ENCODE assay signal across 8 mouse cellular contexts in the genomic region with DNA sequence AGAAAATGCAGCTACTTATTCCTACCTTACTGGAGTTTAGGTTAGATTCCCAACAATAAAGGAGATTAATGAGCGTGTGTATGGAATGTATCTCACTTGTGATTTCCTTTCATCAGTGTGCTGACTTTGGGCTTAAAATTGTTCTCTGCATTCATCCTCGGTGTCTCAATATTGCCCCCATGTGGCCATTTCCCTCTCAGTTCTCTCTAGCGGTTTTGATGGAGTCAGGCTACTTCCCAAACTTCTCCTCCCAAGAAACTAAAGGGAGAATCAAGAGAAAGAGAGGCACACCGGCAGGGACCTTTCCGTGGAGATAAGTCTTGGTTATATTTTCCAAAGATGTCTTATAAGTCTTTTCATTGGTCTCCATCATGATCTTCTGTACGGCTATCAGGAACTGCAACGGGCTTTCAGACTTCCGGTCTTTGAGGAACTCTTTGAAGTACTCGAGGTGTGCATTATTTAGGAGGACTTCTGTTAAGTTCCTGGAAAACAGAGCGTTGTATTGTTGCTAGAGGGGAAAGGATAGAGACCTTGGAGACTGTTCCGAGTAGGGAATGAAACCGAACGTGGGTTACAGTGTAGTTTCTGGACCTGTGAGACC. TPM values are rescaled to one million over a fixed set of nuclear protein-coding genes. Genes with fewer than 3 reads are reported as not detected.
DNase-seq lines count a peak whose midpoint lies in the region; ATAC-seq and TF ChIP-seq lines count a peak whose summit lies in the region.

No protein-coding gene starts in this region.

- 0 out of 2 replicates have a peak overlapping the region, but pooled peaks have one; percentile 24 for H3K4me3 ChIP-seq in heart, adult 2 months

- DNase-seq in Muller cell, postnatal 12 days (ENCODE audit: inconsistent ontology term) = peak; percentile 47
- peak; percentile 63 to 73 for DNase-seq in cerebellum, postnatal 14 days
- peak; percentile 44 to 46 for DNase-seq in heart, adult 2 months
- DNase-seq in large intestine, adult 2 months (ENCODE audit: low read depth, low spot score) = peak; percentile 61
- peak; percentile 37 to 52 for DNase-seq in lung, adult 18-20 months
- DNase-seq in right cerebral cortex, postnatal 10 days (ENCODE audit: low spot score in 2 of 2) = peak; percentile 63 to 77
- no peak for DNase-seq in MN1 (ENCODE audit: low spot score)

- no peaks in the 10 kb centered on the region for H3K79me2 ChIP-seq in heart, adult 2 months (replicated peaks; ENCODE audit: control insufficient read depth, insufficient read depth, low read length)

- TF ChIP-seq EP300 in heart, adult 2 months (IDR thresholded peaks at IDR 0.05; ENCODE audit: insufficient read depth, low read depth, low read length) = no peak

- H3K27ac ChIP-seq in heart, adult 2 months = no peak overlapping the region

- TF ChIP-seq POLR2A in heart, adult 2 months (IDR thresholded peaks at IDR 0.05; ENCODE audit: insufficient read depth, low read depth, low read length) = no peak

- H3K4me1 ChIP-seq in heart, adult 2 months (ENCODE audit: control insufficient read depth, insufficient read depth, low read length) = no peaks in the 10 kb centered on the region

- H3K36me3 ChIP-seq in heart, adult 2 months (ENCODE audit: control insufficient read depth, insufficient read depth, low read length) = no peaks in the 10 kb centered on the region

- H3K9ac ChIP-seq in heart, adult 2 months (ENCODE audit: low read depth, low read length) = no peak overlapping the region

- peak; percentile 88 for TF ChIP-seq CTCF in heart, adult 2 months (IDR thresholded peaks at IDR 0.05)

- intact Hi-C loops in heart, adult 2 months (cut with DNase I) = loop anchor here (1.0 to 5.0 kb wide), 3 partner anchors 60 to 374 kb away; a partner anchor contains a TSS

- no peaks in the 10 kb centered on the region for H3K27me3 ChIP-seq in heart, adult 2 months (ENCODE audit: control insufficient read depth, insufficient read depth, low read length)

- WGBS in heart, adult 2 months = 33% methylated on average over 13 of the region's 13 CpGs
- WGBS in large intestine, adult 2 months = 36% methylated on average over 13 of the region's 13 CpGs

- peak; percentile 89 for ATAC-seq in CD4-positive, CD25-positive, alpha-beta regulatory T cell, adult 4 months

RNA-seq across cellular contexts. Expression of a gene that starts 36.5 kb away (rescaled TPM):
- under 1 TPM in 1 of 2 experiments, not detected in 1; 0.20 TPM for polyA plus RNA-seq in CD4-positive, CD25-positive, alpha-beta regulatory T cell, adult 4 months (2017; shearing (Covaris generic))
- total RNA-seq in heart, adult 2 months (2021) = not detected
- polyA plus RNA-seq in heart, adult 2 months (2012; rRNA removed) = 0.15 TPM in 1 of 2 replicates, not detected in the other
- polyA plus RNA-seq in large intestine, adult 2 months (2012; rRNA removed) = 0.07 TPM in 1 of 2 replicates, not detected in the other

RNA-seq across cellular contexts. Expression of a gene that starts 58.3 kb away (rescaled TPM):
- polyA plus RNA-seq in CD4-positive, CD25-positive, alpha-beta regulatory T cell, adult 4 months (2017; shearing (Covaris generic)) = 10 to 100 TPM; 53.0 to 58.5 TPM
- 1 to 10 TPM; 4.1 to 4.6 TPM for total RNA-seq in heart, adult 2 months (2021)
- 2.5 and 4.4 TPM in 2 replicates for polyA plus RNA-seq in heart, adult 2 months (2012; rRNA removed)
- 37.3 and 38.9 TPM in 2 replicates for polyA plus RNA-seq in large intestine, adult 2 months (2012; rRNA removed)
